Mouse (Mus musculus) lung, postnatal 0 days (tissue): ENCODE data around the gene Stx17. TPM values are rescaled to one million over a fixed set of nuclear protein-coding genes. Genes with fewer than 3 reads are reported as not detected.

Source experiments
- ATAC-seq: fragments of 200-750 bp; cut with Nextera tagmentation; 2 replicates; pipeline ENCODE4 v1.8.0; 2017; ENCODE audit warnings: moderate library complexity
- DNase-seq: peaks from one replicate; pipeline ENCODE4 v3.0.0-alpha.2; 2016; ENCODE audit warnings: low spot score
- H3K27ac ChIP-seq: fragments of 300-500 bp; sonication (generic); 2 replicates; pipeline ENCODE4 v1.5.1; 2014; ENCODE audit warnings: antibody characterized with exemption, mild to moderate bottlenecking, low read length, mixed read lengths
- H3K27me3 ChIP-seq: fragments of 300-500 bp; sonication (generic); replicated peaks from 2 replicates; pipeline ENCODE4 v1.6.1; 2014; ENCODE audit warnings: low read length, mixed read lengths; ENCODE audit not compliant: insufficient read depth
- H3K36me3 ChIP-seq: fragments of 300-500 bp; sonication (generic); 2 replicates; pipeline ENCODE4 v1.6.1; 2014; ENCODE audit warnings: low read length, mixed read lengths; ENCODE audit not compliant: insufficient read depth
- H3K4me1 ChIP-seq: fragments of 300-500 bp; sonication (generic); 2 replicates; pipeline ENCODE4 v1.6.1; 2014; ENCODE audit warnings: antibody characterized with exemption, low read depth, low read length, mixed read lengths; ENCODE audit not compliant: insufficient read depth
- H3K4me2 ChIP-seq: fragments of 300-500 bp; sonication (generic); replicated peaks from 2 replicates; pipeline ENCODE4 v1.6.1; 2014; ENCODE audit warnings: low read depth, mild to moderate bottlenecking, low read length, moderate library complexity, mixed read lengths
- H3K4me3 ChIP-seq: fragments of 300-500 bp; sonication (generic); 2 replicates; pipeline ENCODE4 v1.5.1; 2014; ENCODE audit warnings: low read depth, low read length
- H3K9ac ChIP-seq: fragments of 300-500 bp; sonication (generic); replicated peaks from 2 replicates; pipeline ENCODE4 v1.6.1; 2014; ENCODE audit warnings: low read depth, mild to moderate bottlenecking
- H3K9me3 ChIP-seq: fragments of 300-500 bp; sonication (generic); 2 replicates; pipeline ENCODE4 v1.6.1; 2016; ENCODE audit warnings: low read length, mixed read lengths
- CTCF ChIP-seq: IDR thresholded peaks from 2 replicates; pipeline ENCODE4 v1.5.1; 2016; ENCODE audit warnings: antibody characterized with exemption, mild to moderate bottlenecking
- EP300 ChIP-seq: IDR thresholded peaks from 2 replicates; pipeline ENCODE4 v1.6.1; 2016; ENCODE audit warnings: antibody characterized with exemption, mild to moderate bottlenecking, control low read depth
- WGBS: fragments of 180-500 bp; shearing (Covaris S2); extraction: QIAGEN DNeasy Blood & Tissue Kit; methylation state at CpG from one replicate; pipeline ENCODE4 v1.1.7; 2014; 5-methylcytosine and 5-hydroxymethylcytosine counted together
- polyA plus RNA-seq: library from polyadenylated mRNA; unstranded; fragments of >200 nt; fragmentation: Nextera tagmentation; extraction: Ambion mirVana; gene quantifications from 2 replicates; pipeline ENCODE4 v1.2.1, GENCODE M21; 2015

Gene Stx17
- 30.4 and 34.4 TPM in 2 replicates for polyA plus RNA-seq

GRCm38 (mm10) chr4:48124773-48125469 lies at the start of gene Stx17:
Stx17 (plus strand) TSS chr4:48124915.
- Histone ChIP-seq H3K36me3 (no peaks in the 10 kb centered on the region), H3K4me2 (peak within 1 kb of the TSS; percentile 78), H3K27ac (peak within 1 kb of the TSS; percentile 82), H3K27me3 (no peaks in the 10 kb centered on the region), H3K9ac (peak within 1 kb of the TSS; percentile 90), H3K4me3 (peak within 1 kb of the TSS; percentile 90), H3K4me1 (peaks cover 7% of the 10 kb centered on the region; the same call in 1 of the 2 replicates), H3K9me3 (no peaks in the 10 kb centered on the region)
- peak; percentile 100 for ATAC-seq
- peak; percentile 84 for DNase-seq
- TF ChIP-seq EP300 (no peak), CTCF (no peak)
- under 1% methylated on average over 45 of the region's 58 CpGs for WGBS

GRCm38 (mm10) chr4:48076693-48077471 lies 47.8 kb upstream of the Stx17 start:
- Histone ChIP-seq H3K36me3 (no peaks in the 10 kb centered on the region), H3K27ac (no peak overlapping the region), H3K27me3 (no peaks in the 10 kb centered on the region), H3K4me2 (no peak overlapping the region), H3K9ac (no peak overlapping the region), H3K4me3 (no peak overlapping the region), H3K4me1 (peaks cover 5% of the 10 kb centered on the region; the same call in 1 of the 2 replicates), H3K9me3 (no peaks in the 10 kb centered on the region)
- no peak for TF ChIP-seq CTCF
- peak; percentile 14; the same call in 1 of the 2 replicates for TF ChIP-seq EP300
- WGBS = 40% methylated on average over 13 of the region's 13 CpGs
- ATAC-seq (peak; percentile 77), DNase-seq (peak; percentile 77)

- DNase-seq = no peak
- Histone ChIP-seq H3K4me2 (no peak overlapping the region), H3K4me3 (no peak overlapping the region), H3K27ac (no peak overlapping the region), H3K4me1 (peaks cover 5% of the 10 kb centered on the region; the same call in 1 of the 2 replicates), H3K9ac (no peak overlapping the region), H3K9me3 (no peaks in the 10 kb centered on the region), H3K27me3 (no peaks in the 10 kb centered on the region), H3K36me3 (no peaks in the 10 kb centered on the region)
- WGBS = 11% methylated on average over 4 of the region's 4 CpGs
- ATAC-seq = no peak
- TF ChIP-seq EP300 (no peak), CTCF (no peak)
Measured at GRCm38 (mm10) chr4:48078213-48078612, 46.5 kb upstream of the Stx17 start.

GRCm38 (mm10) chr4:48079285-48080039 lies 45.3 kb upstream of the Stx17 start:
- H3K9ac ChIP-seq = no peak overlapping the region
- no peak overlapping the region for H3K27ac ChIP-seq
- TF ChIP-seq EP300 = no peak
- no peak for TF ChIP-seq CTCF
- DNase-seq (no peak), ATAC-seq (no peak)
- H3K4me1 ChIP-seq = peaks cover 5% of the 10 kb centered on the region; the same call in 1 of the 2 replicates
- H3K4me2 ChIP-seq = no peak overlapping the region
- no peaks in the 10 kb centered on the region for H3K9me3 ChIP-seq
- no peak overlapping the region for H3K4me3 ChIP-seq
- H3K27me3 ChIP-seq = no peaks in the 10 kb centered on the region
- no peaks in the 10 kb centered on the region for H3K36me3 ChIP-seq
- 43% methylated on average over 8 of the region's 8 CpGs for WGBS

GRCm38 (mm10) chr4:48083452-48083851 lies 41.3 kb upstream of the Stx17 start:
- Histone ChIP-seq H3K4me3 (no peak overlapping the region), H3K27ac (no peak overlapping the region), H3K4me1 (no peaks in the 10 kb centered on the region), H3K36me3 (no peaks in the 10 kb centered on the region), H3K9me3 (no peaks in the 10 kb centered on the region), H3K9ac (no peak overlapping the region), H3K4me2 (no peak overlapping the region), H3K27me3 (no peaks in the 10 kb centered on the region)
- WGBS = 81% methylated on average over 4 of the region's 4 CpGs
- ATAC-seq = no peak
- TF ChIP-seq CTCF (no peak), EP300 (no peak)
- DNase-seq = no peak

GRCm38 (mm10) chr4:48086609-48087008 lies 38.1 kb upstream of the Stx17 start:
- Histone ChIP-seq H3K4me1 (no peaks in the 10 kb centered on the region), H3K4me3 (no peak overlapping the region), H3K27ac (no peak overlapping the region), H3K9ac (no peak overlapping the region), H3K36me3 (no peaks in the 10 kb centered on the region), H3K4me2 (no peak overlapping the region), H3K9me3 (no peaks in the 10 kb centered on the region), H3K27me3 (no peaks in the 10 kb centered on the region)
- DNase-seq (no peak), ATAC-seq (no peak)
- TF ChIP-seq EP300 (no peak), CTCF (no peak)
- 69% methylated on average over 6 of the region's 6 CpGs for WGBS
